Mouse (Mus musculus): ENCODE results near the gene Neurl3.

GRCm38 (mm10) chr1:36246688-36247087, 27.8 kb downstream of the Neurl3 start:
- TF ChIP-seq GATA1 (IDR thresholded peaks at IDR 0.05; ENCODE audit: low read length) (no peak), TAL1 (IDR thresholded peaks at IDR 0.05; ENCODE audit: low read length) (no peak)

Data from erythroblast, embryonic 14.5 days (primary cell).